Mouse (Mus musculus) kidney, adult 2 months (tissue): ENCODE measurements around the gene Fam3c.

Experiments used
- CTCF ChIP-seq: fragments of 200-500 bp; conservative IDR thresholded peaks from 2 replicates; pipeline ENCODE4 v1.5.1; 2011; ENCODE audit warnings: low read depth, mild to moderate bottlenecking, control low read depth, low read length, moderate library complexity, mixed read lengths; ENCODE audit not compliant: insufficient read depth, insufficient read length
- POLR2A ChIP-seq: fragments of 200-500 bp; IDR thresholded peaks from one replicate; pipeline ENCODE4 v1.6.1; 2011; ENCODE audit warnings: low read depth, low read length, control low read depth

DNA sequence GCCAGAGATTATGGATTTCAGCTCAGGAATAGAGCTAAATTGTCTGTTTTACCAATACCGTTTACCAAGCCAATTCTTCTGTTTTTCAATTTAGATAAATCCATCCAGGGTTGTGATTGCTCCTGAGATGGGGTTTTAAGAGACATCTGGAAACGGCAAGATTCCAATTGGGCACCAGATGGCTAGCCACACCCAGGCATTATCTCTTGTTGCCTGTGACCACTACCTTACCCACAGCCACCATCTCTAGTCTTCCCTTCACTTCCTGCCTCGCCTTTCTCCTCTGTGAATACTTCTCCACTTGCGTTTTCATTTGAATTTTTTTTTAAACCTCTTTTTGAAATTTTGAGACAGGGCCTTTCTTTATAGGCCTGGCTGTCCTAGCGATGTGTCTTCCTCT is 46.0 kb upstream of the Fam3c start:
- TF ChIP-seq CTCF (no peak), POLR2A (no peak)
